Mouse (Mus musculus): ENCODE results near the gene Spock2. TPM values are rescaled to one million over a fixed set of nuclear protein-coding genes. Genes with fewer than 3 reads are reported as not detected.

Gene Spock2
- total and polyA plus RNA-seq, 3 experiments, result 0.03 TPM; not detected in 2

- no peak for TF ChIP-seq ZKSCAN1 (IDR thresholded peaks at IDR 0.05; ENCODE audit: low read depth, low read length)
- no peak for TF ChIP-seq ETS1 (IDR thresholded peaks at IDR 0.05; ENCODE audit: low read depth, low read length)
- no peak for TF ChIP-seq TAL1 (IDR thresholded peaks at IDR 0.05; ENCODE audit: low read length)
- no peak for TF ChIP-seq POLR2A (IDR thresholded peaks at IDR 0.05; ENCODE audit: control insufficient read depth in 1 of 2, insufficient read depth in 1 of 2, low read depth in 1 of 2, low read length in 2 of 2, poor library complexity in 1 of 2)
- TF ChIP-seq RCOR1 (IDR thresholded peaks at IDR 0.05; ENCODE audit: low read depth, low read length), result no peak
- TF ChIP-seq POLR2AphosphoS2 (IDR thresholded peaks at IDR 0.05; ENCODE audit: low read length), result no peak
- no peak for TF ChIP-seq NRF1 (IDR thresholded peaks at IDR 0.05; ENCODE audit: insufficient read depth, low read depth, low read length, poor library complexity, severe bottlenecking)
- no peak for TF ChIP-seq MAFK (IDR thresholded peaks at IDR 0.05; ENCODE audit: borderline replicate concordance, low read depth, low read length)
- TF ChIP-seq MAZ (IDR thresholded peaks at IDR 0.05; ENCODE audit: low read depth, low read length), result no peak
Observed at GRCm38 (mm10) chr10:60124078-60124477, 18.1 kb downstream of the Spock2 start (continued).

GRCm38 (mm10) chr10:60125529-60126327, 19.7 kb downstream of the Spock2 start:
- Histone ChIP-seq H3K4me3 (ENCODE audit: control insufficient read depth in 1 of 2, insufficient read depth in 1 of 2, low read depth in 2 of 2, low read length in 2 of 2) (no peak overlapping the region), H3K36me3 (ENCODE audit: control insufficient read depth in 1 of 2, insufficient read depth in 2 of 2, low read length in 2 of 2) (no peaks in the 10 kb centered on the region), H3K27ac (ENCODE audit: control insufficient read depth, low read depth, low read length) (no peak overlapping the region), H3K9me3 (replicated peaks; ENCODE audit: insufficient read depth, low read length) (no peaks in the 10 kb centered on the region), H3K27me3 (ENCODE audit: control insufficient read depth in 1 of 2, insufficient read depth in 2 of 2, low read length in 2 of 2) (no peaks in the 10 kb centered on the region), H3K9ac (ENCODE audit: control insufficient read depth, low read depth, low read length, poor library complexity, severe bottlenecking) (no peak overlapping the region), H3K4me1 (ENCODE audit: control insufficient read depth in 1 of 2, insufficient read depth in 2 of 2, low read length in 2 of 2) (no peaks in the 10 kb centered on the region), H3K79me2 (ENCODE audit: control insufficient read depth, insufficient read depth, low read length, poor library complexity) (no peaks in the 10 kb centered on the region)
- DNase-seq (ENCODE audit: low read depth, low spot score), result no peak
- TF ChIP-seq GATA1 (IDR thresholded peaks at IDR 0.05; ENCODE audit: low read depth, low read length) (no peak), E2F4 (IDR thresholded peaks at IDR 0.05; ENCODE audit: borderline replicate concordance, low read depth, low read length) (no peak), ZNF384 (IDR thresholded peaks at IDR 0.05; ENCODE audit: low read depth, low read length) (no peak), TAL1 (IDR thresholded peaks at IDR 0.05; ENCODE audit: low read length) (no peak), ELF1 (IDR thresholded peaks at IDR 0.05; ENCODE audit: low read depth, low read length) (no peak)

GRCm38 (mm10) chr10:60128287-60128686, 22.3 kb downstream of the Spock2 start:
- Histone ChIP-seq H3K27ac (ENCODE audit: control insufficient read depth, low read depth, low read length) (no peak overlapping the region), H3K27me3 (ENCODE audit: control insufficient read depth in 1 of 2, insufficient read depth in 2 of 2, low read length in 2 of 2) (no peaks in the 10 kb centered on the region), H3K4me1 (ENCODE audit: control insufficient read depth in 1 of 2, insufficient read depth in 2 of 2, low read length in 2 of 2) (no peaks in the 10 kb centered on the region), H3K4me3 (ENCODE audit: control insufficient read depth in 1 of 2, insufficient read depth in 1 of 2, low read depth in 2 of 2, low read length in 2 of 2) (no peak overlapping the region), H3K79me2 (ENCODE audit: control insufficient read depth, insufficient read depth, low read length, poor library complexity) (no peaks in the 10 kb centered on the region), H3K36me3 (ENCODE audit: control insufficient read depth in 1 of 2, insufficient read depth in 2 of 2, low read length in 2 of 2) (no peaks in the 10 kb centered on the region), H3K9me3 (replicated peaks; ENCODE audit: insufficient read depth, low read length) (no peaks in the 10 kb centered on the region), H3K9ac (ENCODE audit: control insufficient read depth, low read depth, low read length, poor library complexity, severe bottlenecking) (no peak overlapping the region)
- TF ChIP-seq MAFK (IDR thresholded peaks at IDR 0.05; ENCODE audit: borderline replicate concordance, low read depth, low read length) (no peak), E2F4 (IDR thresholded peaks at IDR 0.05; ENCODE audit: borderline replicate concordance, low read depth, low read length) (no peak), MAZ (IDR thresholded peaks at IDR 0.05; ENCODE audit: low read depth, low read length) (no peak), GABPA (IDR thresholded peaks at IDR 0.05; ENCODE audit: low read depth, low read length) (no peak), TBP (IDR thresholded peaks at IDR 0.05; ENCODE audit: low read depth, low read length) (no peak), UBTF (IDR thresholded peaks at IDR 0.05; ENCODE audit: borderline replicate concordance, insufficient read depth, low read depth, low read length) (no peak), BHLHE40 (IDR thresholded peaks at IDR 0.05; ENCODE audit: borderline replicate concordance, low read depth, low read length) (no peak), NELFE (IDR thresholded peaks at IDR 0.05; ENCODE audit: low read depth, low read length) (no peak), TCF12 (IDR thresholded peaks at IDR 0.05; ENCODE audit: low read depth, low read length) (no peak), TAL1 (IDR thresholded peaks at IDR 0.05; ENCODE audit: low read length) (no peak), ELF1 (IDR thresholded peaks at IDR 0.05; ENCODE audit: low read depth, low read length) (no peak), POLR2AphosphoS2 (IDR thresholded peaks at IDR 0.05; ENCODE audit: low read length) (no peak), POLR2AphosphoS5 (IDR thresholded peaks at IDR 0.05; ENCODE audit: borderline replicate concordance, low read depth, low read length) (no peak), KAT2A (conservative IDR thresholded peaks at IDR 0.05; ENCODE audit: low read depth, low read length) (no peak), MXI1 (IDR thresholded peaks at IDR 0.05; ENCODE audit: low read depth, low read length) (no peak)
- DNase-seq (ENCODE audit: low read depth, low spot score), result no peak
